Mouse (Mus musculus) urinary bladder, adult 2 months (tissue): ENCODE measurements at regions not wholly inside any gene's neighbourhood (a gene's known extent, or its start where the extent isn't known, plus 50 kb on each side); places are given as distances from the start of the nearest gene placed in this dataset.

ENCODE experiments used
- DNase-seq: peaks from one replicate; pipeline ENCODE4 v3.0.0; 2022; ENCODE audit warnings: low spot score

DNA sequence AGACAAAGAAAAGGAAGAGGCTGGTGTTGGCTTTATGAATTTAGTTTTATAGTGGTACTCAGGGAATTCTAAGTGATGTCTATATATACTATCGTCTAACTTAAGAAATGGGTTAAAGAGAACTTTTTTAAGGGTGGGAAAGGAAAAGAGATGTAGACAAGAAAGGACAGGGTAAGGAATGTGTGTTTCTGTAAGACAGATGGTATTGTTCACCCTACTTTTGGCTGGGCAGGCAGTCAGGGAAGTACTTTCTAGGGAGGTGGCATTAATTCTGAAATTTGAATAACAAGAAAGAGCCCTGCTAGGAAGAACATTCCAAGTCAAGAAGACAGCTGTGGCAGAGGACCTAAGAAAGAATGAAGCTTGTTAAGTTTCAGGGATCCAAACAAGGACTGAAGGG, 263.0 kb downstream of the Pik3r1 start:
- DNase-seq = no peak

DNA sequence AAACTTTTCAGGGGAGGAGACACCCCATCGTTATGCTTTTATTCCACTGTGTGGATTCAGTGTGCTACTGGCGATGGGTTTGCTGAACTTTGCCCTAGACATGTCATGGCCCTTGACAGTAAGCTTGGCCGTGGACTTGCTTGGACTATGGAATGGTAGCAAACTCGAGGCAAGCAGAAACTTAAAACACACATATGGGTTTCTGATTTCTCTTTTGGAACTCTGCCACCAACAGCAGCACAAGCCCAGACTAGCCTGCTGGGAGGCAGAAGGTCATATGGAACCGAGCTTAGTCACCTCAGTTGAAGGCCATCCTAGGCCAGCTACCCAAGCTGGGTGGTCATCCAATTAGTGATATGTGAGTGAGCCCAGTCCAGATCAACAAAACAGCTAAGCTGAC, 263.8 kb downstream of the Pik3r1 start:
- no peak for DNase-seq

DNA sequence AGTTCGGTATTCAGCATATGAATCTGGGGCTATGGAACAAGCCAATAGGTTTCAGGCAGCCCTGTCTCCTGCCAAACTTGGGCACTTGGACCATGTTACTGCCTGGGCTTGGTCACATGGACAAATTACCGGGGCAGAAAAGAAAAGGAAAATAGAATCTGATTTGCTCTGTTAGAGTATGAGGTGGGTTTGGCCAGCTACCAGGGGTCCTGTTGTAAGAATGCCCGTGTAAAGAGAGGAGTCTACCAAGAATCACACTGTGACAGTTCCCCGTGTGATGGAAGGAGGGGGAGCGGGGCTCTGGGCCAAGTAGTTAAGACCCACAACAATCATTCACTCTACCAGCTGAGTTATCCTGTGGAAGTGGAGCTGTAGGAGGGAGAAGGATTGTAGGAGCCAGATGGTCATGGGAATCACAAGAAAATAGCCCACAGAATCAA, 266.2 kb downstream of the Pik3r1 start:
- no peak for DNase-seq

DNA sequence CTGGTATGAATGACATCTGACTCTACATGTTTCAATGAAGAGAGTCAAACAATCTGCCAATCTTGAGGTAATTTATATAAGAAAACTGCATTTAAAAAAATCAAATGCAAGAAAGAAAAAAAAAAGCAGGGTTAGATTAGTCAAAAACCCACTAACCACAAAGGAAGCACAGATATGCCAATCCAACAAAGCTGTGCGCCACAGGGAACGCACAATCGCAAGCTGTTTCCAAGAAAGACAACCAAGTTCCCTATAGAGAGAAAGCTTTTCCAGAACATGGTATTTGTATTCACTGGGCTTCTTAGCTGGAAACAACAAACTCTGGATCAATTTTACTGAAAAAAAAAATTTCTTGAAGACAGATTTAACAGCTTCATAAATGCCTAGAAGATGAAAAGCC, 267.0 kb downstream of the Pik3r1 start:
- no peak for DNase-seq

DNA sequence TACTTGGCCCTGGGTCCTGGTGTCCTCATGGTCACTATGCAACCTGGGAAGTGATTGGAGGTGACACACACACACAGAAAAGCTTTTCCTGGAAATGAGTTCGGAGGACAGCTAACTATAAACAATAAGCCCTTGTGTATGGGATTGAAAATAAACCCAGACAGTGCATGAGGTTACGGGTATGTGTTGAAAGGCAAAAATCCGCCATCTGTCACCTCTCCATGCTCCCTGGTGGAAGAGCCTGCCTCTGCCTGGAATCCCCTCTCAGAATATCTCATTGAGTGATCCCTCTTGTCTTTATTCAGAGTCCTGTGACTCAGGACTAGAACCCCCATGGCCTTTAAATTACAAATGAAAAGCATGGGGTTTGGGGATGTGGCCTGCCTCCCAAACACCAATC, 276.2 kb downstream of the Pik3r1 start:
- no peak for DNase-seq

DNA sequence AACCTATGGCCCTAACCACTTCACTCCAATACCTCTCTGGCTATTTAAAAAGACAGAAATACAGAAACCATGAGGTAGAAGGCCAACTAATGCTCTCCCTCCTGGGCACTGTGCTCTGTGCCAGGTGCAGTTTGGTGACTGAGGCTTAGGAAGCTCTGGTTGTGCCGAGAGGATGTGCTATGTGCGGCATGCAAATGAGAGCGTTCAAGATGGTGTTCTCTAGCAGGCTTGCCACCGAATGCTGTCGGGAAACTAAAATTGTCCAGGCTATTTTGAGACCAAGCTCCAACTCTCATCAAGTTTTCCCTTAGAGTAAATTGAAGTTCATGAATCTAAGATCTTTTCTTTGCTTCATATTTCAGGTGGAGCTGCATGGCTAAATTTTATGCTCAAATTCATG, 277.1 kb downstream of the Pik3r1 start:
- no peak for DNase-seq

DNA sequence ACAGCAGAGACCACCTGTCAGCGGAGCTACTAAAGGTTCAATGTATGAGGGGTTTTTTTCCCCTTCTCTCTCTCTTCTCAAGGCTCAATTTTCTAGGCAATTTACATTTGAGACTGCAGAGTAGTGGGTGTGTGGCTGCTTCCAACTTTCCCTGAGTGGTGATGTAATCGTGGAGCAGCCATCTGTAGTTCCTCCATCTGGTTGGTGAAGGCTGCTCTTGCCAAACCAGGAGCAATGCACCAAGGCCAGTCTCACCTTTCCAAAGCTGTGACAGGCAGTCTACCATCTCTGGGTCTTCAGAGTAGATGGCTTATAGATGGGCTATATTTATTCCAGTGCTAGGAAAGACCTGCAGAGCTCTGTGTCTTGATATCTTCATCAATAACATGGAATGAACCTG, 280.4 kb downstream of the Pik3r1 start:
- DNase-seq = no peak

DNA sequence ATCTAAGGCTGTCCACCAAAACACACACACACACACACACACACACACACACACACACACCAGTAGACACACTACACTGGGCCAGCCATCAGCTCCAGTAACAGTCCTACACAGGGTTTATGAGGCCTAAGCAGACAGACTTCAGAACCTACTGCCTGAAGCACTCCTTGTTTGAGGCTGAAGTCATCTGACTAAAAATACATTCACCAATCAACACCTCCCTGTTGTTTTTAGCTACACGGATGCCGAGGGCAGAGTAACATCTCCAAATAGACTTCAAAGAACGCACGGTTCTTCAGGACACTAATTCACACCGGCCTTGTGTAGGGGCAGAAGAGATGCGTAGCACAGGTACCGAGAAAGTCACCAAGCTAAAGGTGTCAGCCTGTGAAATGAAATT, 282.2 kb downstream of the Pik3r1 start:
- no peak for DNase-seq

DNA sequence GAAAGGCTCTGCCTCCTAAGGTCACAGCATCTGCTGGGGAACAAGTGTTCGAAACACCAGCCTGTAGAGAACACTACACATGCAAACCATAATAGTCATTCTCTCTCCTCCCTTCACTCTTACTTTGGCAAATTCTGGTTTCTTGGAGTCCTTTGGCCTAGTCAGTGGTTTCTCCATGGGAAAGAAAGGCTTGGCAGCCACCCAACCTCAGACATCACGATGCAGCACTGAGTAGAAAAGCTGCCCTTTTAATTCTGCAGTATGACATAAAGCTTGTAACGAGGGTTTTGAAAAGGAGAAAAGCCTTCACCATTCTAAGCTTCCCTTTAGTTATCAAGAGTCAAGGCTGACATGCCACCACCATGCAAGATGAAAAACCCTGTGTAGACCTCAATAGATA, 284.2 kb downstream of the Pik3r1 start:
- DNase-seq = no peak

DNA sequence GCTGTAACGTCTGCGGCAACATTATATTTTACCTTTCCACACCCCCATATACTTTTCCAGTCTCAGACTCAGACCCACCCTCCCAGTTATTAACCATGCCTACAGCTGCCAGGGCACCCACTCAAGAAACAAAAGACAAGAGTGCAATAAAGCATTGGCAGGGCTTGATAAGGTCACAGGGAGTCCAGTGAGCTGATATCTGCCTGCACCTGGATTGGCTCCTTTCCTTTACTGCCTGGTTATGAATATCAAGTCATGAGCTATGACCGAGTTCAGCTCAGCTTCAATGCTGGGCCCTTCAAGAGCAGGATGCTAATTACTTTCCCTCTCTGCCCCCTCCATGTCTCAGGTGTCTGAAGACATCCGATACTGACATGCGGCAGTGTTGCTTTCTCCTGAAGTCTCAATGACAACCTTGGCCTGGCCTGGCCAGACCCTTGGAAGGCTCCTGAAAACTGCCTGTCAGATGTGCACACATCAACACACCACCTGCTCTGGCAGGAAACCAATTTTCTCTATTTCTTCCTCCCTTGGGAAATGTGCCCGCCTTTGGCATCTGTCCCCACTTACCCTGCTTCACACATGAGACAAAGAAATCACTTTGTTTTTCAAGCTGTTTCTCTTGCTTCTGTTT, 286.3 kb downstream of the Pik3r1 start:
- no peak for DNase-seq

DNA sequence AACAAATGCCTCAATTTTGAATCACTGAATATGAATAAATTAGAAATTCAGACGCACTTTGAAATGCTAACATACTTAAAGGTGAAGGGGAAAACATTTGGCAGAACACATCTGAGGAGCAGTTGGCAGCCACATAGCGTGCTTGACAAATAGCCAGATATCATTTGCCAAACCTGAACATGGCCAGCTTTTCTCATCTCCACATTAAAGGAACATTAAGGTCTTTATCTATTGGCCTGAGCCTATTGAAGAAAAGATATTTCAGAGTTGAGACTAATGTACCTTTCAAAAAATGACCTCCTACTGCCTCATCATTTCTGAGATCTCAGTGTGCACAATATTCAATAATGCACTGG, 288.7 kb downstream of the Pik3r1 start:
- no peak for DNase-seq

DNA sequence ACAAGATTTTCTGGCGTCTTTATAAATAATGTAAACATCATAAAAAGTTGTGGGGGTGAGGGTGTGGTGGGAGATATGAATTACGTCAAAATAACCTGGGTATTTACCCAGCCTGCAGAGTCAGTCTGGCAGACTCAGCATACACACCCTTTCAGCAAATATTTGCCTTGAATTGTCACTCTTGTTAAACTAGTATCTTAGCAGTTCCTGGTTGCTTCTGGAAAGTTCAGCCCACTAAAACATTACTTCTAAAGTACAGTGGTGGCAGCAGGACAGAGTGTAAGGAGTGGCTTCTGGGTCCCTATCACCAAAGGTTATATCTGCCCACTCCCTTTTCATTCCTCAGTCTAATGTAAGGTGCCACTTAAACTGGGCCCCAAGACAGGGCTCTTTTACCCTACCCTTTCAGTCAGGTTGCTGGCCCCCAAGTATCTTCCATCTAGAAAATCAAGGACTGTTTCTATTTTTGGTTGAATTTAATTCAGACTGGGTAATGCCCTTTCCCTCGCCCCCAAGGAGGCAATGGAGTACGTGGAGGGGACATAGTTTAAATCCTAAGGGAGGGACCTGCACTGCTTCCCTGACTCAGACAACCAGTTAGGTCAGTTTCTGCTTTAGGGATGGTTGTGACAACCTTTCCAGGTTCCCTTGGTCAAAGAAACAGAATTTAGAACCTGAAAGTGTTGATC, 289.3 kb downstream of the Pik3r1 start:
- DNase-seq = no peak

DNA sequence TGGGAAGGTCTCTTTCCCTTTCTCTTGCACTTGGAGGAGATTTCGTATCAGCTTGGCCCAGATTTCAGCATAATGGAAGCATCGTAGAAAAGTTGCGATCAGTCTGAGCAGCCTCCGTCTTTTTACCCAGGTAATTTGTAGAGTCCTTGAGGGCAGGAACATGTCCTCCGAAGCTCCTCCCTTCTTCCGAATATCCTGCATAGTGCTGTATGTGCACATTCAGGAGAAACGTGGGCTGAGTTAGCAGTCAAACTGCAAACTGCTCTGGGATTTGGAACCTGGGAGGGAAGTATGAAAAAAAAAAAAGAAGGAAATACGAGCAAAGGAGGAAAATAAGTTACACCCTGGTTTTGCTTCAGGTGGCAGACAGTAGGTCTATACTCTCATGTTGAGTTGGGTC, 294.7 kb downstream of the Pik3r1 start:
- no peak for DNase-seq

DNA sequence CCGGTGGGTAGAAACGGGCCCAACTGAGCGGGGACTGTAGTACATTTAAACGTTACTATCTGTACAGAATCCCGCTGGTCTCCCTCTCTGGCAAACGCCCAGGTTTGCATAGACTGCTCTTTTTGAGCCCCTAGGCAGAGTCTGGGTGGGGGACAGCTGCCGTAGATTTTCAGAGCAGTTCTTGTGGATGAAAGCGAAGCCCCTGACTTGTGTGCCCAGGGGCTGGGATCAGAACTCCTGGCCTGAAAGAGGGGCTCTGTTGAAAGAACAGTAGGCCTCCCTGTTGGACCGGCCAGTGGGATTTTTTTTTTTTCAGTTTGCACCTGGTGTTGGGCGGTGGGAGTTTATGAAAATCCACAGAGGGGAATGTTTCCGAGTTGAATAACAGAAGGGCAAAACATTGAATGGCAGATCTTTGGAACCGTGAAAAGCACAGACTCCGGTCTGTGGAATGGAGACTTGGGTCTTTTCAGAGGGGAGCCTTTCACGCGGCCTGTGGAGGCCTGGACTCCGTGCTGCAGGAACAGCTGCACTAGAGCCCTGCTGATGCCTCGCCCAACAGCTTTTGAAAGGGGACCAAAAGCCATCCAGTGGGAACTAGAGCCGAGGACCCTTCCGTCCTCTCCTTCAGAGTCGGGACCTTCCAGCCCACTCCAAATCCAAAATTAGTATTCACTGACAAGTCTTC, 297.3 kb downstream of the Pik3r1 start:
- DNase-seq = no peak

DNA sequence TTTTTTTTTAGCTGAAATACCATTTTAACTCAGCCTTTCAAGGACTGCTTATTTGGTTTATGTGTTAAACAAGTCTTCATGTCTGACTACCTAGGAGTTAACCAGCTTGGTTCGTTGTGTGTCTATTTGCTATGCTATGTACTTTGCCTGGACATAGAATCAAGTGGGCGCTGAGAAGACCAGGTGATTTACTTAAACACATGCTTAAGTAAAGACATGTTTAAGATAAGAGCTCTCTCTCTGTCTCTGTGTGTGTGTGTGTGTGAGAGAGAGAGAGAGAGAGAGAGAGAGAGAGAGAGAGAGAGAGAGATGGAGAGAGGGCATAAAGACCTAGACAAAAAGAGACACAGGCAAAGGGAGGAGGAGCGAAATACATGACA, 302.3 kb downstream of the Pik3r1 start:
- no peak for DNase-seq

DNA sequence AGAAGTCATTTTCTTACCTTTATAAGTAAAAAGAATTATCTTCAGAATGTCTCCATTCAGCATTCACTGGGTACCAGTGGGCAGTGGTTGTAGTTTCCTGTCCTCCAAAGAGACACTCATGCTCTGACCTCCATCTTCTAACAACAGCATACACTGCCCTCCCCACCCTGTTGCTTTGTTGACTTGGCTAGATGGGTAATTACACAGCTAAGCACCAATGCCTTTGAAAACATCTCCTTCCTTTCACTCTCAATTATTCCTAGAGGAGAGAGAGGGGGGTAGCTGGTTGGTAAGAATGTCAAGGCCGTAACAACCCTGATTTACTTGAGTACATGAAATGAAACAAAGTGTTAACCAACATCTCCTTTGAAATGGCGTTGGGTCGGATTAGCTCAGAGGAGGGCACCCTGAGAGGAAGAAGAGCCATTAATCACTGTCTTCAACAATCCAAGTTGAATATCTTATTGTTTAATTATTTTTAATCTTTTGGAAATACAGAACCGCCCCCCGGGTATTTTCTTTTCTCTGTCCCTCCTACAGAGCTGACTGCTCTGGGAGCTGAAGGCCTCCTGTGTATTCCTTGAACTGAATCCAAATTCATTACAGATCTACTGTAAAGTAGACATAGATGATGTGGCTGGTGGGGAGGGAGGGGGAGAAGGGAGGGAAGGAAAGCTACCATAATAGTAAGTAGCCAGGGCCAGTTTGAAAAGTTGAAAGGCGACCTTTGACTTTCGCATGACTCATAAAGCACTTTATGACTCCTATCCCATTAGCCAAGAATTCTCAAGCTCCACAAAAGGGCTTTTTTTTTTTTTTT, 302.9 kb downstream of the Pik3r1 start:
- no peak for DNase-seq

DNA sequence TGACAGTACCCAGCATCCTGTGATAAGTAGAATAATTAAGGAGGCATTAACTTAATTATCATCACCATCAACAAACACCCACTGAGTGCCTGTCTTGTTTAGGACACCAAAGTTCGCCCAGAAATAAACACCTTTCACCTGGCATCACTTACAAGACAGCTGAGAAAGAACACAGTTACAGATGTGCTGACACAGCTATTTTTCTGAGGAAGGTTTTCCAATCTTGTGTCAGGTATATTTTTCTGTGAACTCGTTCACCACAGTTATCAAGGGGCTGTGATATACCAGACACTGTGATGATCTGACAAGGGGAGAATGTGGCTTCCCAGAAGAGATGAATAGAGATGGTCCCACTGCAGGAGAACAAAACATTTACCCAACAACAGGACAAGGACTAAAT, 311.1 kb downstream of the Pik3r1 start:
- DNase-seq = no peak

DNA sequence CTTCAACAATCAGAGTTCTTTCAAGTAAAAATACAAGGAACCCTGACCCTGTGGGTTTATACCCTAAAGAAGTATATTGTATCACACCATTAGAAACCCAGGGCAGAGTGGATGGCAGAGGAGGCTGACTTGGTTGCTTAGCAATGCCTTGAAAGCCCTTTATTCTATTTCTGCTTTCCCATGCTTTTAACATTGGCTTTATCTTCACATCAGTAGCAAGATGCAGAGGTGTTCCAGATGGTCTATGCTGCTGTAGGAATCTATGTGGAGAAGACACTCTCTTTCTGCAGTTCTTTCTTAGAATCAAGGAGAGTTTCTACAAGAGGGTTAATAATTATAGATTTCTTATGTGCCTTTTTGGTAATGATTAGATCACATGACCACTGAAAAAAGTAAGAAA, 313.7 kb downstream of the Pik3r1 start:
- DNase-seq = no peak

DNA sequence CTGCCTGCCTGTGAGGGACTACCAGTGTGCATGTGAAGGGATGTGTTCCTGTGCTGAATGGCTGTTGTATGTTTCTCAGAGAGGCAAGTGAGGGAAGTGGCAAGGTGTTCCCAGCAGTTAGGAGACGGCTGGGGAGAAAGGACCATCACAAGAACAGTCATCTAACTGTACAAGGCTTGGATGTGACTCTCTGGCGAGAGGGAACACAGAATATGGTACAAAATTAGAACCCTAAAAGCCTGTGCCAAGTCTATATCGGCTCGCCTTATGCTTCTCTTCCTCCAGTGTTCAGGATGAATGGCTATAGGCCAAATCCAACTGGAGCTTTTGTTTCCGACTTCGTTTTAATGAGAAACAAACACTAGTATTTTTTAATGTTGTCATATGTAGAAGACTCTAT, 317.5 kb downstream of the Pik3r1 start:
- DNase-seq = no peak

DNA sequence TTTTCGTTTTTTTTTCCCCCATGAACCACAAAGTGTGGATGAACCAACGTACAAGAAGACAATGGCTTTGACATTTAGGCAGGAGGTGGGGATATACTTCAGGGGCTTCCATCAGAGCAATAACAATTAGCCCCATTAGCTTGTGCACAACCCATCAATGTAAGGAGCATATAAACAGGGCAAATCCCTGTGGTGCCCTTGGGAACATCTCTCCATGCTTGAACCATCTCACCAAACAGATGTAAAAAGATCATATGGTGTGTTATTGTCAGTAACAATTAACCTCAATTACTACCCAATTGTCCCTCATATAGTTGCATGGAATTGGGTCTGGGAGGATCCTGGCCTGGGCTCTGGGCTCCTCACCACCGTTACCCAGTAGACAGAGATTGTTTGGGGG, 328.5 kb downstream of the Pik3r1 start:
- DNase-seq = no peak

DNA sequence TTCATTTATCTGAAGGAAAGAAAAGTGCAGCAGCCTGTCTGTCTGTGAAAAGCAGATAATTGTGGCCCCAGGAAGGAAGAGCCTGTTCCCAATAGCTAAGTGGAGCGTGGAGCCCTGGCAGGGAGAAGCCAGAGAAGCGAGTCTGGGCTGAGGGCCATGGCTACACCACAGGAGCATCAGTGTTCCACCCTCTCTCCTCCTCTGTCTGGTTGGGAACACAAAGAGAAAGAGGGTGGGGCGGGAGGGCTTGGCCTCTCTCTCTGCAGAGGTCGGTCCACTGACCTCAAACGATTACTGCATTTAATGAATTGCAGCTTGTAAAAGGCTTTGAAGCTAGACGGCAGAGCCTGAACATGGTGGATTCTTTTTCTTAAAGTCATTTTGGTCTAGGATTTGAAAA, 329.0 kb downstream of the Pik3r1 start:
- no peak for DNase-seq

DNA sequence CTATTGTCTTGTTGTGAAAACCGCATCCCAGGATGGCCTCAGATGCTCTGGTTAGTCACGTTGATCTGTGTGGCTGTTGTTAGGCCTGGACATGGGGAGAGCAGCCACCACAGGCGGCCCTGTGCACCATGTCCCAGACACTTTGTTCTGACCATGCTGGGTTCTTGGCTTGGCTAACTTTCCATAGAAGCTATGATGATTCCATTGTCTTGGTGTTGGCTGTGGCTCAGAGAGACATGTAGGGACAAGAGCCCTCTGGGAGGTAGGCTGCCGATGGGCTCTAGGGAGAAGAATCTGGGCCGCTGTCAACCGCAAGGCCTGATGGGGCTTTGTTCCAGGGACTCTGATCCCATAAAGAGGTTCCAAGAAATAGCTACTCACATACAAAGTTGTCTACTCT, 334.9 kb downstream of the Pik3r1 start:
- DNase-seq = no peak
